ENCODE assay signal across 8 mouse cellular contexts in the genomic region with DNA sequence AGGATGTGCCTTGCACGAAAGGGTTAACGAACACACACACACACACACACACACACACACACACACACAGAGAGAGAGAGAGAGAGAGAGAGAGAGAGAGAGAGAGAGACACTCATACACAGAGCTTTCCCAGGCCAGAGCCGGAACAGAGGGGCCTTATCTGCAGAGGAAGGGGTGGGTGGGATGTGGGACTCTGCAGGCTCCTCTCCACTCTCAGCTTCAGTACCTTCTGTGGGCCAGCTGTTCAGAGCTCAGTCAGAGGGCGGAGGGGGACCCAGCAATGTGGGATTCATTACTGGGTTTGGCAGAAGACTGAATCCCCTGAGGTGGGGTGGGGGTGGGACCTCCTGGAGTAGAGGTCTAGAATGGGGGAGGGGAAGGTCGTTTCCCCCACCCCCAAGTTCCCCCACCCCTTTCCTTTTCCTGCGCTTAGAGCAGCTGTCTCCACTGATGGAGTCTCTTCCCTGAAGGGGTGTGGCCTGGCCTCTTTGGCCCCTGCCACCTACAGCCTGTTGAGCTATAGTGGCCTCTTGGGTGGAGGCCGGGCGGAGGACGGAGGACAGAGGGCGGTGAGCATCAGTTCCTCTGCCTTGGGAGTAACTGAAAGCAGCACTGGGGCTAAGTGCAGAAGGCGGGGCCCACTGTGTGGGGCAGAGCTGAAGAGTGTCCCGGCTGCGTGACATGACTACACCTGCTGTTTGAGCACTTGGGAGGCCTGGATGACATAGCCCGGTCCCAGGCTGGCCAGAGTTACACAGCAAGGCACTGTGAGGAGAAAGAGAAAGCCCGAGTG.
DNase-seq lines count a peak whose midpoint lies in the region; ATAC-seq and TF ChIP-seq lines count a peak whose summit lies in the region.

No protein-coding gene starts in this region.

- no peaks in the 10 kb centered on the region for H3K9me3 ChIP-seq in forebrain, embryonic 12.5 days
- no peaks in the 10 kb centered on the region for H3K9me3 ChIP-seq in hindbrain, embryonic 16.5 days (ENCODE audit: control insufficient read depth, low read length)

- H3K4me3 ChIP-seq in forebrain, embryonic 12.5 days (replicated peaks) = no peak overlapping the region
- H3K4me3 ChIP-seq in hindbrain, embryonic 16.5 days (ENCODE audit: low read length) = no peak overlapping the region
- 0 out of 2 replicates have a peak overlapping the region, but pooled peaks have one; percentile 2 for H3K4me3 ChIP-seq in small intestine, adult 2 months (ENCODE audit: low read depth, low read length)

- no peak for TF ChIP-seq POLR2A in small intestine, adult 2 months (IDR thresholded peaks at IDR 0.05; ENCODE audit: low read depth, low read length)

- H3K36me3 ChIP-seq in forebrain, embryonic 12.5 days (replicated peaks) = no peaks in the 10 kb centered on the region
- no peaks in the 10 kb centered on the region for H3K36me3 ChIP-seq in hindbrain, embryonic 16.5 days (ENCODE audit: control insufficient read depth, insufficient read depth, low read length)
- no peaks in the 10 kb centered on the region for H3K36me3 ChIP-seq in small intestine, adult 2 months (ENCODE audit: control insufficient read depth, insufficient read depth, low read length)

- 58% methylated on average over 14 of the region's 15 CpGs for WGBS in forebrain, embryonic 12.5 days
- 36% methylated on average over 15 of the region's 15 CpGs for WGBS in hindbrain, embryonic 16.5 days
- WGBS in small intestine, adult 2 months = 27% methylated on average over 15 of the region's 15 CpGs

- peaks cover 59% of the 10 kb centered on the region for H3K4me1 ChIP-seq in forebrain, embryonic 12.5 days
- H3K4me1 ChIP-seq in hindbrain, embryonic 16.5 days (ENCODE audit: control insufficient read depth, insufficient read depth, low read depth, low read length) = peaks cover 49% of the 10 kb centered on the region
- H3K4me1 ChIP-seq in small intestine, adult 2 months (ENCODE audit: control insufficient read depth, insufficient read depth, insufficient read length, low read length) = peaks cover 71% of the 10 kb centered on the region

- DNase-seq in gastrocnemius, postnatal 25 days = peak; percentile 53
- no peak for DNase-seq in gastrocnemius, adult 18-20 months (ENCODE audit: low spot score)
- peak; percentile 77 for DNase-seq in lung, postnatal 25 days (ENCODE audit: low spot score)
- no peak for DNase-seq in frontal cortex, postnatal 10 days (ENCODE audit: low spot score in 2 of 2)
- DNase-seq in frontal cortex, postnatal 36 days (ENCODE audit: low spot score in 2 of 2) = no peak

- peak overlapping the region; percentile 80 for H3K27ac ChIP-seq in forebrain, embryonic 12.5 days
- peak overlapping the region; percentile 52 for H3K27ac ChIP-seq in hindbrain, embryonic 16.5 days (ENCODE audit: low read depth, low read length)
- peak overlapping the region; percentile 96 for H3K27ac ChIP-seq in small intestine, adult 2 months (ENCODE audit: insufficient read depth, low read depth, low read length)

- no peak for TF ChIP-seq CTCF in small intestine, adult 2 months (IDR thresholded peaks at IDR 0.05; ENCODE audit: extremely low read depth, insufficient read length, insufficient replicate concordance, low read depth, low read length)

- H3K27me3 ChIP-seq in forebrain, embryonic 12.5 days = no peaks in the 10 kb centered on the region
- H3K27me3 ChIP-seq in hindbrain, embryonic 16.5 days (replicated peaks; ENCODE audit: control insufficient read depth, insufficient read depth, low read length) = no peaks in the 10 kb centered on the region
- no peaks in the 10 kb centered on the region for H3K27me3 ChIP-seq in small intestine, adult 2 months (ENCODE audit: control insufficient read depth, insufficient read depth, low read length)

- ATAC-seq in forebrain, embryonic 12.5 days (ENCODE audit: low FRiP score) = peak; percentile 51
- ATAC-seq in hindbrain, embryonic 16.5 days = peak; percentile 40

- no peak overlapping the region; the same call in 1 of the 2 replicates for H3K4me2 ChIP-seq in forebrain, embryonic 12.5 days
- H3K4me2 ChIP-seq in hindbrain, embryonic 16.5 days (ENCODE audit: low read length) = no peak overlapping the region

- H3K9ac ChIP-seq in forebrain, embryonic 12.5 days = peak overlapping the region; percentile 17; the same call in 1 of the 2 replicates
- H3K9ac ChIP-seq in hindbrain, embryonic 16.5 days (ENCODE audit: low read depth, low read length) = peak overlapping the region; percentile 23; the same call in 1 of the 2 replicates

Comparison
In these comparisons a context has a peak if more than half of its experiments do, and no peak if none do; other contexts are left out.
1. DNase-seq: peak in gastrocnemius, postnatal 25 days (single experiment) and lung, postnatal 25 days (single experiment); none in gastrocnemius, adult 18-20 months (single experiment), frontal cortex, postnatal 10 days (0 of 2) and frontal cortex, postnatal 36 days (0 of 2).
2. Peak in every context shown above with its lines, with median percentiles within 50 percentile points of each other: H3K27ac ChIP-seq.